Comparison of ENCODE assay signal across 1 mouse cellular context in genomic region chr19:20559952-20560351, GRCm38 (mm10).
TF ChIP-seq lines count a peak whose summit lies in the region.

No protein-coding gene starts in this region.

TF ChIP-seq in MEL, 35 proteins besides CTCF, POLR2A, EP300 and RAD21 (continued from another document):
- TF ChIP-seq GATA1 (IDR thresholded peaks at IDR 0.05; ENCODE audit: low read depth, low read length) (peak; percentile 44), NRF1 (IDR thresholded peaks at IDR 0.05; ENCODE audit: insufficient read depth, low read depth, low read length, poor library complexity, severe bottlenecking) (no peak), ELF1 (IDR thresholded peaks at IDR 0.05; ENCODE audit: low read depth, low read length) (no peak), MAFK (IDR thresholded peaks at IDR 0.05; ENCODE audit: borderline replicate concordance, low read depth, low read length) (no peak), NELFE (IDR thresholded peaks at IDR 0.05; ENCODE audit: low read depth, low read length) (no peak)
TF ChIP-seq in MEL: peak in this region for 4.
